ENCODE assay signal across 26 mouse cellular contexts in the genomic region with DNA sequence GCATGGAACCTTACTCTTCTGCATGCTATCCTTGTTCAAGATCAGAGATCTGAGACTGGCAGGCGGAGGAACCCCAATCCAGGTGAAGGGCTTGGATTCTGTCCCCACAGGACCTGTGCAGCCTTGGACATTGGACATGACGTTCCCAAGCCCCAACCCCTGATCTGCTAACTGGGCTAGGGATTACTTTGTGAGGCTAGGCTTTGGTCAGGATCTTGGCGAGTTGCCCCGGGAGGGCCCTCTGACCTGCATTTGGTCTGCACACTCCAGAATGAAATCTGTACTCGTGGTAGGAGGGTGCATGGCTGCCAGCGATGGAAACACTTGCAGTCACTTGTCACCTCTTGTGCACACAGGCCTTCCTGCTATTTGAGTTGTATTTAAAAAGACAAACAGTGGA. TPM values are rescaled to one million over a fixed set of nuclear protein-coding genes. Genes with fewer than 3 reads are reported as not detected.
DNase-seq lines count a peak whose midpoint lies in the region; ATAC-seq and TF ChIP-seq lines count a peak whose summit lies in the region.
"Had no signal": no experiment of that assay in that cellular context is flagged by ENCODE, and none has a peak within 500 bp of the region (broad histone marks: within the 10 kb centered on the region; RNA-seq: fewer than 3 reads in every experiment).

No protein-coding gene starts in this region.

- H3K27ac ChIP-seq in liver, adult 2 months (replicated peaks; ENCODE audit: insufficient read depth, low read depth, low read length): no peak overlapping the region
- no peak overlapping the region for H3K27ac ChIP-seq in liver, embryonic 12.5 days
- H3K27ac ChIP-seq: heart, embryonic 13.5 days; hindbrain, embryonic 14.5 days; kidney, postnatal 0 days; midbrain, embryonic 10.5 days; midbrain, embryonic 15.5 days; neural tube, embryonic 15.5 days; stomach, embryonic 15.5 days had no signal

- H3K4me3 ChIP-seq in liver, adult 2 months (ENCODE audit: insufficient read depth, low read depth, low read length): no peak overlapping the region
- no peak overlapping the region for H3K4me3 ChIP-seq in liver, embryonic 12.5 days
- H3K4me3 ChIP-seq: erythroblast, embryonic 14.5 days; heart, embryonic 13.5 days; midbrain, embryonic 10.5 days; midbrain, embryonic 15.5 days; neural tube, embryonic 15.5 days; stomach, embryonic 15.5 days had no signal

- H3K27me3 ChIP-seq in liver, adult 2 months (ENCODE audit: control insufficient read depth, insufficient read depth, low read length): no peaks in the 10 kb centered on the region
- H3K27me3 ChIP-seq in liver, embryonic 12.5 days (replicated peaks): no peaks in the 10 kb centered on the region
- H3K27me3 ChIP-seq: heart, embryonic 13.5 days; midbrain, embryonic 15.5 days; neural tube, embryonic 15.5 days; stomach, embryonic 15.5 days had no signal

- DNase-seq in adrenal gland, postnatal 10 days: peak; percentile 36
- DNase-seq in adrenal gland, adult 18-20 months (ENCODE audit: low spot score in 2 of 2): no peak
- DNase-seq in liver, adult 2 months (ENCODE audit: extremely low read depth, low read depth, low spot score): peak; percentile 85
- peak; percentile 80 for DNase-seq in kidney, postnatal 14 days
- no peak for DNase-seq in retina, embryonic 14.5 days (ENCODE audit: low spot score)
- no peak for DNase-seq in lung, postnatal 10 days
- DNase-seq: cerebellum, adult 2 months; cerebellum, postnatal 14 days; forebrain, postnatal 0 days; heart, postnatal 10 days; layer of hippocampus, postnatal 36 days; left cerebral cortex, postnatal 4 days; lung, adult 2 months; lung, postnatal 14 days; right cerebral cortex, postnatal 25 days; thymus, postnatal 14 days had no signal

- TF ChIP-seq POLR2A in liver, adult 2 months (IDR thresholded peaks at IDR 0.05; ENCODE audit: extremely low read depth, insufficient read depth, low read length): no peak

- H3K79me2 ChIP-seq in liver, adult 2 months (ENCODE audit: control insufficient read depth, insufficient read depth, low read length): no peaks in the 10 kb centered on the region

- TF ChIP-seq CTCF in liver, adult 2 months (IDR thresholded peaks at IDR 0.05; ENCODE audit: low read depth, low read length): no peak

- ATAC-seq in liver, embryonic 12.5 days: no peak
- ATAC-seq: forebrain, postnatal 0 days; midbrain, embryonic 15.5 days had no signal

- H3K9ac ChIP-seq in liver, adult 2 months (ENCODE audit: low read depth, low read length): no peak overlapping the region
- no peak overlapping the region for H3K9ac ChIP-seq in liver, embryonic 12.5 days
- H3K9ac ChIP-seq: forebrain, postnatal 0 days; heart, embryonic 13.5 days; hindbrain, embryonic 14.5 days; midbrain, embryonic 15.5 days; neural tube, embryonic 15.5 days; stomach, embryonic 15.5 days had no signal

- WGBS in liver, adult 2 months: 23% methylated on average over 6 of the region's 6 CpGs
- 80% methylated on average over 6 of the region's 6 CpGs for WGBS in liver, embryonic 12.5 days (ENCODE audit: insufficient replicate concordance)

- no peaks in the 10 kb centered on the region for H3K36me3 ChIP-seq in liver, adult 2 months (ENCODE audit: control insufficient read depth, insufficient read depth, low read length)
- H3K36me3 ChIP-seq in liver, embryonic 12.5 days: no peaks in the 10 kb centered on the region

- no peak overlapping the region for H3K4me2 ChIP-seq in liver, embryonic 12.5 days
- H3K4me2 ChIP-seq: heart, embryonic 13.5 days; hindbrain, embryonic 14.5 days; midbrain, embryonic 15.5 days; neural tube, embryonic 15.5 days; stomach, embryonic 15.5 days had no signal

- no peaks in the 10 kb centered on the region for H3K9me3 ChIP-seq in liver, embryonic 12.5 days (replicated peaks)
- H3K9me3 ChIP-seq: G1E; heart, embryonic 13.5 days; midbrain, embryonic 10.5 days; midbrain, embryonic 15.5 days; neural tube, embryonic 15.5 days; stomach, embryonic 15.5 days had no signal

- H3K4me1 ChIP-seq in liver, adult 2 months (ENCODE audit: control insufficient read depth, insufficient read depth, low read length): peaks cover 13% of the 10 kb centered on the region
- peaks cover 6% of the 10 kb centered on the region for H3K4me1 ChIP-seq in liver, embryonic 12.5 days
- H3K4me1 ChIP-seq: midbrain, embryonic 10.5 days; midbrain, embryonic 15.5 days; neural tube, embryonic 15.5 days; stomach, embryonic 15.5 days had no signal

RNA-seq across cellular contexts. Expression of gene Bcl7c, which starts 45.8 kb away (rescaled TPM):
- total RNA-seq in adrenal gland, postnatal 10 days (2021): 10 to 100 TPM; 77.0 to 81.8 TPM
- total RNA-seq in adrenal gland, adult 18-20 months (2021): 10 to 100 TPM; 53.4 to 88.2 TPM
- total RNA-seq in liver, adult 2 months (2014; rRNA removed): 7.3 and 7.6 TPM in 2 replicates
- 20.0 and 23.2 TPM in 2 replicates for polyA plus RNA-seq in liver, adult 2 months (2012; rRNA removed)
- 40.6 and 43.6 TPM in 2 replicates for polyA plus RNA-seq in liver, embryonic 12.5 days (2016; fragmentation: Nextera tagmentation; extraction: Ambion mirVana)

RNA-seq across cellular contexts. Expression of gene Zfp629, which starts 47.3 kb away (rescaled TPM):
- 10 to 100 TPM; 18.2 to 30.4 TPM for total RNA-seq in adrenal gland, postnatal 10 days (2021)
- 10 to 100 TPM; 16.4 to 16.5 TPM for total RNA-seq in adrenal gland, adult 18-20 months (2021)
- total RNA-seq in liver, adult 2 months (2014; rRNA removed): 5.0 and 7.0 TPM in 2 replicates
- polyA plus RNA-seq in liver, adult 2 months (2012; rRNA removed): 4.8 and 5.8 TPM in 2 replicates
- polyA plus RNA-seq in liver, embryonic 12.5 days (2016; fragmentation: Nextera tagmentation; extraction: Ambion mirVana): 3.3 and 3.8 TPM in 2 replicates

RNA-seq across cellular contexts. Expression of gene Ctf1, which starts 49.6 kb away (rescaled TPM):
- 1 to 10 TPM; 6.3 to 6.8 TPM for total RNA-seq in adrenal gland, postnatal 10 days (2021)
- total RNA-seq in adrenal gland, adult 18-20 months (2021): 1 to 10 TPM; 3.3 to 4.8 TPM
- total RNA-seq in liver, adult 2 months (2014; rRNA removed): 2.7 and 4.4 TPM in 2 replicates
- 10.5 and 15.9 TPM in 2 replicates for polyA plus RNA-seq in liver, adult 2 months (2012; rRNA removed)
- polyA plus RNA-seq in liver, embryonic 12.5 days (2016; fragmentation: Nextera tagmentation; extraction: Ambion mirVana): 3.6 and 4.6 TPM in 2 replicates

Comparison
In these comparisons a context has a peak if more than half of its experiments do, and no peak if none do; other contexts are left out.
1. DNase-seq: peak in adrenal gland, postnatal 10 days (single experiment), liver, adult 2 months (single experiment) and kidney, postnatal 14 days (single experiment); none in adrenal gland, adult 18-20 months (0 of 2), retina, embryonic 14.5 days (single experiment) and lung, postnatal 10 days (single experiment).